Mouse (Mus musculus) heart, adult 2 months (tissue): ENCODE results near the gene Agmat.

Source experiments
- CTCF ChIP-seq: fragments of 200-600 bp; IDR thresholded peaks from 2 replicates; pipeline ENCODE4 v1.8.1; 2022; ENCODE audit warnings: antibody characterized with exemption, mild to moderate bottlenecking, moderate library complexity
- EP300 ChIP-seq: fragments of 200-500 bp; IDR thresholded peaks from 2 replicates; pipeline ENCODE4 v1.6.1; 2011; ENCODE audit warnings: low read depth, low read length, control low read depth; ENCODE audit not compliant: insufficient read depth
- POLR2A ChIP-seq: fragments of 200-500 bp; IDR thresholded peaks from 2 replicates; pipeline ENCODE4 v1.6.1; 2011; ENCODE audit warnings: mild to moderate bottlenecking, low read depth, low read length, control low read depth; ENCODE audit not compliant: insufficient read depth

DNA sequence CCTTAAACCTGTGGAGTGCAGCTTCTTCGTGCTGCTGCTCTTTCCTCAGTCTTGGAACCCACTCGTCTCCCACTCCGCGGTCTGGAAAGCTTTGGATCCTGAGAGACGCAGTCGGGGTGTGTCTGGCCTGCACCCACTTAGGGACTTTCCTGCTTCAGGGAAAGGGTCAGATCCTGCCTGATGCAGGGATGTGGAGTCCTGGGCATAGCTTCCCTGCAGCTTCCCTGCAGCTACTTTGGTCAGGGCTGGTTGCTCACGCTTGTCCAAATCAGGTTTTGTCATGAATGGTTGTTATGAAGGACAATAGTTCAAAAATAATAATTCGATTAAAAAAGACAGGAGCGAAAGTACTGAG is 11.3 kb upstream of the Agmat start:
- no peak for TF ChIP-seq CTCF
- no peak for TF ChIP-seq POLR2A
- TF ChIP-seq EP300, result no peak
